Mouse (Mus musculus) embryo, embryonic 11 days (tissue): Measurements from ENCODE around the gene St3gal3.

Source experiments
- DNase-seq: peaks from one replicate; pipeline ENCODE4 v3.0.0-alpha.2; 2015

St3gal3 gene

GRCm38 (mm10) chr4:118044510-118044909 lies 90.2 kb downstream of the St3gal3 start:
- no peak for DNase-seq

- DNase-seq = no peak
Observed at GRCm38 (mm10) chr4:118043331-118044002, 91.2 kb downstream of the St3gal3 start.

- no peak for DNase-seq
Observed at GRCm38 (mm10) chr4:118042671-118043320, 91.9 kb downstream of the St3gal3 start.

GRCm38 (mm10) chr4:118041145-118041544 lies 93.6 kb downstream of the St3gal3 start:
- DNase-seq = peak; percentile 46

GRCm38 (mm10) chr4:118040650-118041049 lies 94.1 kb downstream of the St3gal3 start:
- peak; percentile 37 for DNase-seq

- no peak for DNase-seq
Observed at GRCm38 (mm10) chr4:118039964-118040363, 94.8 kb downstream of the St3gal3 start.

GRCm38 (mm10) chr4:118038023-118038422 lies 96.7 kb downstream of the St3gal3 start:
- no peak for DNase-seq

GRCm38 (mm10) chr4:118037406-118037805 lies 97.3 kb downstream of the St3gal3 start:
- DNase-seq = no peak

GRCm38 (mm10) chr4:118036531-118036930 lies 98.2 kb downstream of the St3gal3 start:
- DNase-seq = no peak

GRCm38 (mm10) chr4:118035090-118035489 lies 99.6 kb downstream of the St3gal3 start:
- DNase-seq = no peak

GRCm38 (mm10) chr4:118033026-118033425 lies 101.7 kb downstream of the St3gal3 start:
- DNase-seq = no peak

GRCm38 (mm10) chr4:118031776-118032170 lies 102.9 kb downstream of the St3gal3 start:
- no peak for DNase-seq

- no peak for DNase-seq
Observed at GRCm38 (mm10) chr4:118031132-118031775, 103.5 kb downstream of the St3gal3 start.

GRCm38 (mm10) chr4:118030330-118030729 lies 104.4 kb downstream of the St3gal3 start:
- DNase-seq = no peak

GRCm38 (mm10) chr4:118029892-118030291 lies 104.8 kb downstream of the St3gal3 start:
- DNase-seq = no peak

- DNase-seq = no peak
Observed at GRCm38 (mm10) chr4:118028994-118029393, 105.7 kb downstream of the St3gal3 start.

GRCm38 (mm10) chr4:118025931-118026330 lies 108.8 kb downstream of the St3gal3 start:
- no peak for DNase-seq

GRCm38 (mm10) chr4:118025381-118025780 lies 109.3 kb downstream of the St3gal3 start:
- no peak for DNase-seq

GRCm38 (mm10) chr4:118022811-118023210 lies 111.9 kb downstream of the St3gal3 start:
- DNase-seq = no peak

- DNase-seq = no peak
Observed at GRCm38 (mm10) chr4:118022406-118022805, 112.3 kb downstream of the St3gal3 start.

GRCm38 (mm10) chr4:118019640-118020039 lies 115.1 kb downstream of the St3gal3 start:
- no peak for DNase-seq

- DNase-seq = no peak
Observed at GRCm38 (mm10) chr4:118019218-118019617, 115.5 kb downstream of the St3gal3 start.

- DNase-seq = peak; percentile 53
Observed at GRCm38 (mm10) chr4:118017021-118017805, 117.5 kb downstream of the St3gal3 start.
